ENCODE assay signal across 14 mouse cellular contexts in genomic region chrX:77669779-77670550, GRCm38 (mm10).
A peak's percentile ranks its signal among the peaks of the same experiment; 100 is the strongest.
DNase-seq lines count a peak whose midpoint lies in the region; ATAC-seq lines count a peak whose summit lies in the region.
"Had no signal": no experiment of that assay in that cellular context is flagged by ENCODE, and none has a peak within 500 bp of the region (broad histone marks: within the 10 kb centered on the region; RNA-seq: fewer than 3 reads in every experiment).

No protein-coding gene starts in this region.

- H3K27me3 ChIP-seq in neural tube, embryonic 15.5 days (replicated peaks): no peaks in the 10 kb centered on the region
- H3K27me3 ChIP-seq: forebrain, embryonic 15.5 days; limb, embryonic 13.5 days; neural tube, embryonic 13.5 days had no signal

- no peak overlapping the region for H3K4me3 ChIP-seq in neural tube, embryonic 15.5 days (replicated peaks)
- H3K4me3 ChIP-seq: forebrain, embryonic 15.5 days; limb, embryonic 13.5 days; neural tube, embryonic 13.5 days had no signal

- H3K4me1 ChIP-seq in neural tube, embryonic 15.5 days: no peaks in the 10 kb centered on the region
- H3K4me1 ChIP-seq: forebrain, embryonic 15.5 days; limb, embryonic 13.5 days; neural tube, embryonic 13.5 days had no signal

- 61% methylated on average over 3 of the region's 3 CpGs for WGBS in neural tube, embryonic 15.5 days

- no peaks in the 10 kb centered on the region for H3K9me3 ChIP-seq in neural tube, embryonic 15.5 days (replicated peaks)
- H3K9me3 ChIP-seq: forebrain, embryonic 15.5 days; limb, embryonic 13.5 days; neural tube, embryonic 13.5 days had no signal

- no peak for ATAC-seq in neural tube, embryonic 15.5 days (ENCODE audit: low FRiP score)
- ATAC-seq: forebrain, embryonic 15.5 days; intestine, postnatal 0 days had no signal

- no peaks in the 10 kb centered on the region for H3K36me3 ChIP-seq in neural tube, embryonic 15.5 days
- H3K36me3 ChIP-seq: forebrain, embryonic 15.5 days; limb, embryonic 13.5 days; neural tube, embryonic 13.5 days had no signal

- H3K27ac ChIP-seq in neural tube, embryonic 15.5 days (replicated peaks): no peak overlapping the region
- H3K27ac ChIP-seq: forebrain, embryonic 15.5 days; limb, embryonic 13.5 days; neural tube, embryonic 13.5 days had no signal

- no peak overlapping the region for H3K9ac ChIP-seq in neural tube, embryonic 15.5 days (replicated peaks)
- H3K9ac ChIP-seq: forebrain, embryonic 15.5 days; limb, embryonic 13.5 days; neural tube, embryonic 13.5 days had no signal

- H3K4me2 ChIP-seq in neural tube, embryonic 15.5 days: no peak overlapping the region
- H3K4me2 ChIP-seq: forebrain, embryonic 15.5 days; limb, embryonic 13.5 days; neural tube, embryonic 13.5 days had no signal

- intact Hi-C loops in left cerebral cortex, postnatal 14 days (cut with DNase I): no loop called here

- peak; percentile 41 for DNase-seq in adrenal gland, adult 8-10 months
- no peak for DNase-seq in adrenal gland, postnatal 25 days
- DNase-seq in left cerebral cortex, postnatal 14 days (ENCODE audit: low spot score in 2 of 2): peak; percentile 7 to 11
- no peak for DNase-seq in left cerebral cortex, adult 8-10 months (ENCODE audit: low spot score in 2 of 2)
- DNase-seq in adrenal gland, postnatal 14 days: peak; percentile 58
- peak; percentile 4 for DNase-seq in lung, postnatal 36 days
- DNase-seq in cerebellum, postnatal 4 days (ENCODE audit: low spot score in 2 of 2): no peak
- DNase-seq: layer of hippocampus, adult 9-11 months; thymus, postnatal 4 days had no signal

Comparison
In these comparisons a context has a peak if more than half of its experiments do, and no peak if none do; other contexts are left out.
1. DNase-seq: peak in adrenal gland, adult 8-10 months (single experiment), left cerebral cortex, postnatal 14 days (2 of 2), adrenal gland, postnatal 14 days (single experiment) and lung, postnatal 36 days (single experiment); none in adrenal gland, postnatal 25 days (single experiment), left cerebral cortex, adult 8-10 months (0 of 2) and cerebellum, postnatal 4 days (0 of 2).